Mouse (Mus musculus): ENCODE data around the gene H2-Ke6. TPM values are rescaled to one million over a fixed set of nuclear protein-coding genes. Genes with fewer than 3 reads are reported as not detected.
"Not testable (repeated sequence)": the region's sequence is repeated elsewhere in the genome, so short reads cannot be mapped to it uniquely, and the experiment has no call there.

The H2-Ke6 gene
- polyA plus RNA-seq, 1 experiment from 2014 or later, result 49.3 TPM

DNA sequence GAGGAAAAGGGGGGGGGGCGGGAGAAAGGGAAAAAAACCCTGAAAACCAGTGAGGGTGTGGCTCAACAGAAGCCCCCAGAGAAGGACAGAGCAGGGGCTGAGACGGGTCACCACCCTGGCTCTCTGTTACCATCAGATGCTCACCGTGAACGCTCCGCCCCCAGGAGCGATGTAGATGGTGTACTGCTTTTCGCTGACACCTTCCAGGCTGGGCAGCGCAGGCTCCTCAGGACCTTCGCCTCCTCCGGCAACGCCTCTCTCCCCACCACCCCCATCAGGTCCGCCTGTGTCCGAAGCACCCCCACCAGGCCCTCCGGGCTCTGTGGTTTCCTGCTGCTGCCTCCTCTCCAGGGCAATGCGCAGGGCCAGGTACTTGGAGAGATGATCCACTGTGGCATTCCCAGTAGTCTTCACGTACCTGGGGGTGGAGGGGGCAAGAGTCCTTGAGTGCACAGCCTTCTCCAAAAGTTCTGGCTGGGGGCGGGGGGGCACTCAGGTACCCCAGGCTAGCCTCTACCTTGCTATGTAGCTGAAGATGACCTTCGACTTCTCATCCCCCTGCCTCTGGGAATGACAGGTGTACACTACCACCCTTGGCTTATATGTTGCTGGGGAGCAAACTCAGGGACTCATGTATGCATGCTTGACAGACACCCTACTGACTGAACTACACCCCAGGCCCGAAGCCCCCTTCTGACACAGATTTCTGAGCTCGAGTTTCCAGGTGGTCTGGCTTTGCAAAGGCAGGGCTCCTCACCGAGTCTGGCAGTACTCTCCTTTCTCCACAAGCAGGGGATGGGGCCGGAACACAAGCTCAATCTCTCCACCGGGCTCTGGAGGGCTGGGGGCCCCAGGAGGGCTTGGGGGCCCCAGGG, 6.1 kb downstream of the H2-Ke6 start:
- CTCF ChIA-PET, result interaction anchor here (1.0 kb wide), 1 partner anchor 10 kb away, joined by 3 read pairs; the partner anchor contains the start of genes Rxrb and Slc39a7
- ATAC-seq (no peak), DNase-seq (ENCODE audit: low read depth, low spot score) (no peak)
- POLR2A ChIA-PET, result interaction anchor here (1.3 kb wide), 1 partner anchor 10 kb away, joined by 5 read pairs; the partner anchor contains the start of genes Rxrb and Slc39a7
- in situ Hi-C loops (cut with MboI; ENCODE audit: low pct_unique_long_range_greater_than_20kb), result no loop called here
- TF ChIP-seq CTCF (IDR thresholded peaks at IDR 0.05), result no peak
- H3K27me3 ChIP-seq, result no peaks in the 10 kb centered on the region

DNA sequence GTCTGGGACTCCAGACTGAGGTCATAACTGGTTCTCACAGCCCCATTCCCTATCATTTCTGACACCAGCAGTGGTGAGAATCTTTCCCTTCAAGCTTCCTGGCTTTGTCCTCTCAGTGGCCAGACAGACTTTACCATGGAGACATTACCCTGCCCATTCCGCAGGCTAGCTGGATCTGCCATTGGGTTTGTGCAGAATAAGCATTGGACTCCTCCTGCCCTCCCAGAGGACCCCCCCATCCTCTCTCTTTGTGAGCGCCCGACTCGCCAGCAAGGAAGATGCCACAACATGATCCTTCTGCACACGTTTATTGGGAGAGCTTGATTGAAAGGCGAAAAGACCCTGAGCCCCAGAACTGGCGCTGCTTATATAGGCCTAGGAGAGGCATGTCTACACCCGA, 14.4 kb downstream of the H2-Ke6 start:
- DNase-seq (ENCODE audit: low read depth, low spot score) (no peak), ATAC-seq (no peak)
- H3K27me3 ChIP-seq, result no peaks in the 10 kb centered on the region
- ChIA-PET CTCF (no interaction called here), POLR2A (interaction anchor here (0.6 to 0.9 kb wide), 2 partner anchors 10 to 971 kb away, joined by 3 to 4 read pairs; no protein-coding TSS in a partner anchor)
- no peak for TF ChIP-seq CTCF (IDR thresholded peaks at IDR 0.05)
- in situ Hi-C loops (cut with MboI; ENCODE audit: low pct_unique_long_range_greater_than_20kb), result no loop called here

DNA sequence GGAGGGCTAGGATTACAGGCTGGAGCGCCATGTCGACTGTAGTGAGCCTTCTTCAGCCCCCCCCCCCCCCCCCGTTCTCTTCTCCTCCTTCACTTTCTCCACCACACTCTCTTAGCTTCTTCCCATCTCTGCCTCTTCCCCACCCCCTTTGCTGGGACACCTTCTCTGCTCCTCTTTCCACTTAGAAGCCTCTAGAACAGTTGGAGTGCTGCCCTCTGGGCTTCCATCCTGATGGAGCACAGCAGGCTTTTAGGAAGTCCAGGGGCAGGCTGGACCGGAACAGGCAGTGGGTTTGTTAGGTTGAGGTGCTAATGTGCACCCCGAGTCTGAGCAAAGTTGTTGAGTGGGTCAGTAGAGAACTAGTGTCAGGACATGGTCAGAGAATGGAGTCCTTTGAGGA, 17.7 kb downstream of the H2-Ke6 start:
- no peak for TF ChIP-seq CTCF (IDR thresholded peaks at IDR 0.05)
- ATAC-seq (no peak), DNase-seq (ENCODE audit: low read depth, low spot score) (no peak)
- H3K27me3 ChIP-seq, result peaks cover 31% of the 10 kb centered on the region
- in situ Hi-C loops (cut with MboI; ENCODE audit: low pct_unique_long_range_greater_than_20kb), result no loop called here
- ChIA-PET CTCF (interaction anchor here (0.7 kb wide), 1 partner anchor 18 kb away, joined by 3 read pairs; no protein-coding TSS in a partner anchor), POLR2A (no interaction called here)

DNA sequence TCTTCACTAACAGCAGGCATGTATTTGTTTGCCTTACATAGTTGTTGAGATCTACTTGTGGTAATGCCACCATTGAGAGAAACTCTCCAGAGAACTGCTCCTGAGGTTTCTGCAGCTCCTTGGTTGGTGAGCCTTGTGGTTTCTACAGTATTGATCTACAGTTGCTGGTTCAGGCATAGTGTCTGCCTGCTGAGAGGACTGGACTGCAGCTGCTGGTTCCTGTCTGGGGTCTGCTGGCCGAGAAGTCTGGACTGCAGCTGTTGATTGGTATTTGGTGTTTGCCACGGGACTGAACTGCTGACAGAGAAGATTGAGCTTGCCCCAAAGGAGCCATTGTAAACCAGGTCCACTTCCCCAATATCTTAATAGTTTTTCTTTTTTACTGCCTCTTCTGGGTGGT, 21.3 kb downstream of the H2-Ke6 start:
- ChIA-PET CTCF (interaction anchor here (1.7 kb wide), 1 partner anchor 14 kb away, joined by 5 read pairs; no protein-coding TSS in a partner anchor), POLR2A (no interaction called here)
- in situ Hi-C loops (cut with MboI; ENCODE audit: low pct_unique_long_range_greater_than_20kb), result no loop called here
- DNase-seq (ENCODE audit: low read depth, low spot score), result no peak
- H3K27me3 ChIP-seq, result peaks cover 33% of the 10 kb centered on the region
- TF ChIP-seq CTCF (IDR thresholded peaks at IDR 0.05), result no peak
- no peak for ATAC-seq

DNA sequence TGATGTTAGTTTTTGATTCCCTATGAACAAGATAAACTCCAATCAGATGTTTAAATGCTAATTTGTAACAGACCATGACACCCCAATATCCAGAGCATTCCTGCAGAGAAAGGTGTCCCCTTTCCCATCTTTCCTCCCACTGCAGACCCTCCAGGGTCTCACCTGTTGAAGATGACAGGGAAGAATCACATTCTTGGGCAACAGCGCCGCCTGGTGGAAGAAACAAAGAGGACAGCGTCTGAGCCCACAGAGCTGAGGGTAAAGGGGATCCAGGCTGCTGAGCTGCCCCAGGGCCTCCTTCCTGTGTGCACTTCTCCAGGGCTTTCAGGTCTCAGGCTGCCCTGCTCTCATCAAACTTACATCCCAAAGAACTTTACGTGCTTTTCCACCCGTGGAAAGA, 24.4 kb downstream of the H2-Ke6 start:
- ChIA-PET CTCF (interaction anchor here (0.9 to 2.0 kb wide), 5 partner anchors 8 to 40 kb away, joined by 3 to 7 read pairs (median 4); no protein-coding TSS in a partner anchor), POLR2A (interaction anchor here (0.6 kb wide), 1 partner anchor 30 kb away, joined by 3 read pairs; no protein-coding TSS in a partner anchor)
- H3K27me3 ChIP-seq, result peaks cover 33% of the 10 kb centered on the region
- ATAC-seq (no peak), DNase-seq (ENCODE audit: low read depth, low spot score) (no peak)
- in situ Hi-C loops (cut with MboI; ENCODE audit: low pct_unique_long_range_greater_than_20kb), result loop anchor here (5.0 kb wide), 1 partner anchor 36 kb away; no protein-coding TSS in a partner anchor
- TF ChIP-seq CTCF (IDR thresholded peaks at IDR 0.05), result peak; percentile 67

DNA sequence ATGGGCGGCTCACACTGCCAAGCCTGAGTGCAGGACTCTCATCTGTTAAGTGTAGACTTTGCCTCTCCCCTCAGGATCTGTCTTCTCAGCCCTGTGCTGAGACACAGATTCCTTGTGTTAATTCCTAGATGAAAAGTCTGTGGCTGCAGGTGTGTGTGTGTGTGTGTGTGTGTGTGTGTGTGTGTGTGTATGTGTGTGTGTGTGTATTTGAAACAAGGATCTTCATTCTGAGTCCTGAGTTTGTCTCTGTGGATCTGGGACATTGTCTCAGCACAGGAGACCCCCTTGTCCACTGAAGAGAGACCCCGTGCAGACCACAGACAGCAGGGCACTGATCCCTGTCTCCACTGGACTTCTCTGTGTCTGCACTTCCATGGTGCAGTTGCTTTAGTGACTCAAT, 27.1 kb downstream of the H2-Ke6 start:
- ATAC-seq; H3K27me3 ChIP-seq; DNase-seq (ENCODE audit: low read depth, low spot score); CTCF ChIA-PET; POLR2A ChIA-PET: not testable (repeated sequence)
- in situ Hi-C loops (cut with MboI; ENCODE audit: low pct_unique_long_range_greater_than_20kb), result loop anchor here (5.0 kb wide), 1 partner anchor 33 kb away; no protein-coding TSS in a partner anchor

DNA sequence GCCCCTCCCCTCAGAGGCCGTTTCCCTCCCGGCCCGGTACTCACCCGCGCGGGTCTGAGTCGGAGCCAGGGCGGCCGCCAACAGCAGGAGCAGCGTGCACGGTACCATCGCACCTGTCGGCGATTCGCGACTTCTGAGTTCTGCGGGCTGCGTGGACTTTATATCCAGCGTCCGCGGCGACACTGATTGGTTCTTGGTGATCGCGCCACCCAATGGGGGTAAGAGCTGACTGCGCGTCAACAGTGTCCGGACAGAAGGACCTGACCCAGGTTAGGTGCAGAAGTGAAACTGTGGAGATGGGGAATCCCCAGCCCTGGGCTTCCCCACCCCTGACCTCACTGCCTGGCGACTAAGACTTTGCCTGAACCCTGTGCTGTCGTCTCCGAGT, 27.7 kb downstream of the H2-Ke6 start, which contains the start of gene H2-K1:
Gene H2-K1 (minus strand): TSS at position 198 of the 388 bp plus-strand sequence.
- DNase-seq (ENCODE audit: low read depth, low spot score), result no peak
- peak; percentile 97 for ATAC-seq
- H3K27me3 ChIP-seq, result peaks cover 2% of the 10 kb centered on the region
- ChIA-PET POLR2A (no interaction called here), CTCF (no interaction called here)
- in situ Hi-C loops (cut with MboI; ENCODE audit: low pct_unique_long_range_greater_than_20kb), result loop anchor here (5.0 kb wide), 1 partner anchor 33 kb away; no protein-coding TSS in a partner anchor
- no peak for TF ChIP-seq CTCF (IDR thresholded peaks at IDR 0.05)

DNA sequence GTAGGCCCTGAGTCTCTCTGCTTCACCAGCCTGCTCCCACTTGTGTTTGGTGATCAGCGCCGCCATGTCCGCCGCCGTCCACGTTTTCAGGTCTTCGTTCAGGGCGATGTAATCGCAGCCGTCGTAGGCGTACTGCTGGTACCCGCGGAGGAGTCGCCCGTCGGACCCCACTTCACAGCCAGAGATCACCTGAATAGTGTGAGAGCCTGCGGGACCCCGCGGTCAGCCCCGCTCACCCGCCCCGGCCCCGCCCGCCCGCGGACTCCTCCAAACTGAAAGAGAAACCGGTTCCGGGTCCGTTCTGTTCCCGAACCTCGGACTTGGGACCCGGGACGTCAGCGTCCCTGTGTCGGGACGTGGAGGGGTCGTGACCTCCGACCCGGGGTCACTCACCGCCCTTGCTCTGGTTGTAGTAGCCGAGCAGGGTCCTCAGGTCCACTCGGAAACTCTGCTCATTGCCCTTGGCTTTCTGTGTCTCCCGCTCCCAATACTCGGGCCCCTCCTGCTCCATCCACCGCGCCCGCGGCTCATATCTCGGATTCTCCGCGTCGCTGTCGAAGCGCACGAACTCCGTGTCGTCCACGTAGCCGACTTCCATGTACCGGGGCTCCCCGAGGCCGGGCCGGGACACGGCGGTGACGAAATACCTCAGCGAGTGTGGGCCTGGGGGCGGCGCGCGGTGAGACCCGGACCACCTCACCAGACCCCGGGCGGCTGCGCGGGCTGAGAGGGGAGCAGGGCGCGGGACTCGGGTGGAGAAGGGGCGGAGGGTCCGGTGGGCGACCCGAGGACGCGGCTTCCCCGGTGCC, 28.3 kb downstream of the H2-Ke6 start:
- no peak for DNase-seq (ENCODE audit: low read depth, low spot score)
- in situ Hi-C loops (cut with MboI; ENCODE audit: low pct_unique_long_range_greater_than_20kb), result loop anchor here (5.0 kb wide), 1 partner anchor 32 kb away; no protein-coding TSS in a partner anchor
- ATAC-seq, result peak; percentile 49
- ChIA-PET POLR2A (no interaction called here), CTCF (no interaction called here)
- no peak for TF ChIP-seq CTCF (IDR thresholded peaks at IDR 0.05)
- no peaks in the 10 kb centered on the region for H3K27me3 ChIP-seq

DNA sequence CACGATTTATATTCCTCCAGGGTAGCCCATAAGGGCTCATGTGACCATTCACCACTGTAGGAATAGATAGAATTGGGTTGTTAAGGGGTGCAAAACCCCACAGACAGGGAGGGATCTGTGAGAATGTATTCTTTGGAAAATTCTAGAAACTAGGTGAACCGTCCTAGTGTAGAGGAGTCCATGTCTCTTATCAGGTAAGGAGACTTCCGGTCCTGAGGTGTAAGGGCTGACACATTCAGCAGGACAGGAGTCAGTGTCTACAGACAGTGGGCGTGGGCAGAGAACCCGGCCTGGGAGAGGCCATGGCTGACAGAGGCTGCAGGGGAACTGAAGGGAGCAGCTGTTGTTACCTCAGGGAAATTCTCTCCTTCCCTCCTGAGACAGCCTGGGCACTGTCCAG, 29.2 kb downstream of the H2-Ke6 start:
- DNase-seq (ENCODE audit: low read depth, low spot score); H3K27me3 ChIP-seq; POLR2A ChIA-PET; CTCF ChIA-PET; in situ Hi-C loops (cut with MboI; ENCODE audit: low pct_unique_long_range_greater_than_20kb); ATAC-seq: not testable (repeated sequence)

DNA sequence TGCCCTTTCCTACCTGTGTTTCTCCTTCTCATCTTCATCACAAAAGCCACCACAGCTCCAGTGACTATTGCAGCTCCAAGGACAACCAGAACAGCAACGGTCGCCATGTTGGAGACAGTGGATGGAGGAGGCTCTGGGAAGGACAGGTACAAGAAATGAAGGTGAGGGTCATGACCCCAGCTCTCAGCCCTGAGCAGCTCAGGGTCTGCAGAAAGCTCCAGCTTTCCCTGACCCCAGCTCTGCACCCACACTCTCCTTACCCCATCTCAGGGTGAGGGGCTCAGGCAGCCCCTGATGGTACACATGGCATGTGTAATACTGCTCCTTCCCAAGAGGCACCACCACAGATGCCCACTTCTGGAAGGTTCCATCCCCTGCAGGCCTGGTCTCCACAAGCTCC, 30.8 kb downstream of the H2-Ke6 start:
- CTCF ChIA-PET; H3K27me3 ChIP-seq; in situ Hi-C loops (cut with MboI; ENCODE audit: low pct_unique_long_range_greater_than_20kb); DNase-seq (ENCODE audit: low read depth, low spot score); POLR2A ChIA-PET; ATAC-seq: not testable (repeated sequence)

Data from Patski (cell line).